Mouse (Mus musculus) liver, embryonic 11.5 days (tissue): ENCODE measurements around the gene Igsf8. TPM values are rescaled to one million over a fixed set of nuclear protein-coding genes. Genes with fewer than 3 reads are reported as not detected.

Experiments
- ATAC-seq: fragments of 200-750 bp; cut with Nextera tagmentation; replicated peaks from 2 replicates; pipeline ENCODE4 v1.8.0; 2017; ENCODE audit warnings: moderate number of reproducible peaks, mild to moderate bottlenecking, moderate TSS enrichment, moderate library complexity; ENCODE audit not compliant: low FRiP score
- DNase-seq: peaks from one replicate; pipeline ENCODE4 v3.0.0-alpha.2; 2017; ENCODE audit warnings: low spot score
- H3K27ac ChIP-seq: fragments of 300-500 bp; sonication (generic); 2 replicates; pipeline ENCODE4 v1.5.1; 2014; ENCODE audit warnings: mild to moderate bottlenecking, low read depth, low read length, control low read depth
- H3K27me3 ChIP-seq: fragments of 300-500 bp; sonication (generic); replicated peaks from 2 replicates; pipeline ENCODE4 v1.6.1; 2014; ENCODE audit warnings: low read length, mixed read lengths; ENCODE audit not compliant: control insufficient read depth, insufficient read depth
- H3K36me3 ChIP-seq: fragments of 300-500 bp; sonication (generic); 2 replicates; pipeline ENCODE4 v1.6.1; 2014; ENCODE audit warnings: mild to moderate bottlenecking, low read length, moderate library complexity, mixed read lengths; ENCODE audit not compliant: control insufficient read depth, insufficient read depth
- H3K4me1 ChIP-seq: fragments of 300-500 bp; sonication (generic); replicated peaks from 2 replicates; pipeline ENCODE4 v1.6.1; 2014; ENCODE audit warnings: low read length, mixed read lengths; ENCODE audit not compliant: control insufficient read depth, insufficient read depth
- H3K4me2 ChIP-seq: fragments of 300-500 bp; sonication (generic); 2 replicates; pipeline ENCODE4 v1.6.1; 2014; ENCODE audit warnings: mild to moderate bottlenecking, control low read depth, moderate library complexity
- H3K4me3 ChIP-seq: fragments of 300-500 bp; sonication (generic); 2 replicates; pipeline ENCODE4 v1.5.1; 2014; ENCODE audit warnings: low read depth, low read length, control low read depth
- H3K9ac ChIP-seq: fragments of 300-500 bp; sonication (generic); 2 replicates; pipeline ENCODE4 v1.6.1; 2014; ENCODE audit warnings: low read depth, low read length, control low read depth
- H3K9me3 ChIP-seq: fragments of 300-500 bp; sonication (generic); 2 replicates; pipeline ENCODE4 v1.6.1; 2016; ENCODE audit warnings: low read length, inconsistent platforms, mixed read lengths; ENCODE audit not compliant: control insufficient read depth
- WGBS: fragments of 180-500 bp; shearing (Covaris S2); extraction: QIAGEN DNeasy Blood & Tissue Kit; methylation state at CpG from one replicate; pipeline ENCODE4 v1.1.7; 2014; 5-methylcytosine and 5-hydroxymethylcytosine counted together
- polyA plus RNA-seq: library from polyadenylated mRNA; unstranded; fragments of >200 nt; fragmentation: Nextera tagmentation; extraction: Ambion mirVana; gene quantifications from 2 replicates; pipeline ENCODE4 v1.2.1, GENCODE M21; 2014

The Igsf8 gene
- polyA plus RNA-seq, 1 experiment from 2014 or later: 32.9 TPM

DNA sequence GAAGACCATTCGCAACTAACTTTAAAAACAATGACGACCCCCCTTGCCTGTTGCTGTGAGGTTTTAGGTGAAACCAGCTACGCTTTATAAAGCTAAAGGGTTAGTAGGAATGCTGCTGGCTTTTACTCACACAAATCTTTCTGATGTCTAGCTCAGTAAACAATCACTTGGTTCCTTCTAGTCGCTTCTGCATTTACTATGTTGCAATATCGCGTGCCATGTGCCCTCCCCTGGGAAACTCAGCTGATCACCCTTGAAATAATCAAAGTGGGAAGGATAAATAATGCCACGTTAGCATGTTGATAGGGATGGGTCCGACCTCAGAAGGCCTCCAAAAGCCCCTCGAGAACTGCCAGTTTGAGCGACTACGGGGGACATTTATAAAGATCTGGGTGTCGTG lies 85.9 kb downstream of the Igsf8 start:
- H3K4me1 ChIP-seq: no peaks in the 10 kb centered on the region
- H3K36me3 ChIP-seq: no peaks in the 10 kb centered on the region
- ATAC-seq (no peak), DNase-seq (no peak)
- H3K27ac ChIP-seq: no peak overlapping the region
- H3K9ac ChIP-seq: no peak overlapping the region
- H3K4me2 ChIP-seq: no peak overlapping the region
- peaks cover 38% of the 10 kb centered on the region for H3K27me3 ChIP-seq
- 77% methylated on average over 12 of the region's 12 CpGs for WGBS
- H3K9me3 ChIP-seq: no peaks in the 10 kb centered on the region
- H3K4me3 ChIP-seq: no peak overlapping the region

- no peaks in the 10 kb centered on the region for H3K9me3 ChIP-seq
- no peaks in the 10 kb centered on the region for H3K4me1 ChIP-seq
- 77% methylated on average over 5 of the region's 5 CpGs for WGBS
- peaks cover 28% of the 10 kb centered on the region for H3K27me3 ChIP-seq
- ATAC-seq (no peak), DNase-seq (no peak)
- no peak overlapping the region for H3K9ac ChIP-seq
- no peaks in the 10 kb centered on the region for H3K36me3 ChIP-seq
- H3K4me2 ChIP-seq: no peak overlapping the region
- no peak overlapping the region for H3K27ac ChIP-seq
- H3K4me3 ChIP-seq: no peak overlapping the region
Observed at GRCm38 (mm10) chr1:172349504-172349903, 88.1 kb downstream of the Igsf8 start.

DNA sequence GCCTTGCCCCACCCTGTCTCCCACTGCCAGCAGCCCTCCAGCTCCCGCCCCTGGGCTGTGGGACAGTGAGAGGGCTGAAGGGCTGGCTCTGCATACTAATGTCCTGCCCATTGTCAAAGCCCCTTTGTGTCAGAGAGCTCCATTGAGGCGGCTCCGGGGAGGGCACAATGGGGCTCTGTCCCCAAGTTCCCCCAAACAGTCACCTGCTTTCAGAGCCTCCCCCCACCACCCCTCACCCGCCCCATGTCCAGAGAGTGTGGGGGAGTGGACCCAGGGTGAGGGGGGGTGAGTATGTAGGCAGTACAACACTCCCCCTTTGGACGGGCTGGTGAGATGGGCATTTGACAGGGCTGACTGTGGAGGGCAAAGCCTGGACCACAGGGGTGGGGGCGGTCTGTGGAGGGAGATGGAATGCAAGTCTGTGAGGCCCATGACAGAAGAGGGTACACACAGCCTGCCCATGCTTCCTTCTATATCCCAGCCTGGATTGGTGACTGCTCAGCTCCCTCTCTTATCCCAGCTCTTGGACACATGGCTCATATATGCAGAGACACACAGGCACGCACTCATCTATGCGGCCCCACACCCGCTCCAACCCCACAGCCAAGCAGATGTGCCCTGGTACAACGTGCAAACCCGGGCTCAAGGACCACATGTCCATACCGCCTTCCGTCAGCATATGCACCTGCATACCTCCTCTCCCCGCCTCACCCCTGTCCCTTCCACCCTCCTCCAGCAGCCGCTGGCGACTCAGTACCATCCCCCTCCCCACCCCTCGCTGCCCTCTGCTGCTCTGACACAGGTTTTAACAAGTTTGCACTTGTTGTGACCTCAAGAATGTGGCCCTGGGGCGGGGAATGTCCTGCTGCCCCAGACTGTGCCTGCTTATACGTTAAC lies 88.7 kb downstream of the Igsf8 start:
- DNase-seq (no peak), ATAC-seq (no peak; the same call in 1 of the 2 replicates)
- Histone ChIP-seq H3K36me3 (no peaks in the 10 kb centered on the region), H3K9me3 (no peaks in the 10 kb centered on the region), H3K4me2 (no peak overlapping the region), H3K4me1 (no peaks in the 10 kb centered on the region), H3K9ac (no peak overlapping the region), H3K27me3 (peaks cover 28% of the 10 kb centered on the region), H3K4me3 (no peak overlapping the region), H3K27ac (no peak overlapping the region)
- whole genome bisulfite sequencing: 29% methylated on average over 19 of the region's 19 CpGs

DNA sequence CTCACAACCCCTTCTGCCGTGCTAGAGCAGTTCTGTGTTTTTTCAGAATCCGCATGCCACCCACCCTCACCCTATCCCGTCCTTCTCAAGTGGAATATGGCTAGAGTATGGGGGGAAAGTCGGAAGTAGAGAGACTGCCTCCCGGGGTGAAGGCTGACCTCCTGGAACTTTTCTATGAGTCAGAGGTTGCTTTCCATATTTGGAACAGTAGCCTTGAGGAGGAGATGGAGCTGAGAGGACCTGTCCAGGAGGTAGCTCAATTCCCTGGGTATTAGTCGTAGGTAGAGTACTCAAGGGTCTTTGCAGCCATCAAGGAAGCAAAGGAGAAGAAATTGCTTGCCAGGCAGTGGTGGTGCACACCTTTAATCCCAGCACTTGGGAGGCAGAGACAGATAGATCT lies 90.6 kb downstream of the Igsf8 start:
- no peaks in the 10 kb centered on the region for H3K36me3 ChIP-seq
- H3K27ac ChIP-seq: no peak overlapping the region
- H3K4me1 ChIP-seq: no peaks in the 10 kb centered on the region
- no peak overlapping the region for H3K9ac ChIP-seq
- H3K9me3 ChIP-seq: no peaks in the 10 kb centered on the region
- peaks cover 28% of the 10 kb centered on the region for H3K27me3 ChIP-seq
- ATAC-seq (no peak), DNase-seq (no peak)
- H3K4me3 ChIP-seq: no peak overlapping the region
- 57% methylated on average over 6 of the region's 6 CpGs for WGBS
- H3K4me2 ChIP-seq: no peak overlapping the region

DNA sequence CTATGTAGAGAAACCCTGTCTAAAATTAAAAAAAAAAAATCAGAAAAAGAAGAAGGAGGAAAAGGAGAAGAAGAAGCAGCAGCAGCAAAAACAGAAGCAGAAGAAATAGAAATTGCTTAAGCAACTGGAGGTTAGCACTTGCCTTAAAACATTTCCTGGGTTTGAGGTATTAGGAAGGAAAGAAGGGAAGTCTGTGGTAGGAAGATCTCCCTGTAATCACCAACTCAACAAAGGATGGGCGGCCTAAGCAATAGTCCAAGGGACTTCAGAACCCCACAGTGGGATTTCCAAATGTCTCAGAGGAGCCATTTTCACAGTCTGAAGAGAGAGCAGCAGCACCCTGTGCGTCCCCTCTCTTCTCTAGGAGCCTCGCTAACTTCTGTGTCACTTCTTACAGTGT lies 91.0 kb downstream of the Igsf8 start:
- Histone ChIP-seq H3K27ac (no peak overlapping the region), H3K27me3 (peaks cover 28% of the 10 kb centered on the region), H3K9me3 (no peaks in the 10 kb centered on the region), H3K36me3 (no peaks in the 10 kb centered on the region), H3K4me2 (no peak overlapping the region), H3K4me3 (no peak overlapping the region), H3K9ac (no peak overlapping the region), H3K4me1 (no peaks in the 10 kb centered on the region)
- DNase-seq (no peak), ATAC-seq (no peak)
- 50% methylated on average over 3 of the region's 3 CpGs for WGBS

DNA sequence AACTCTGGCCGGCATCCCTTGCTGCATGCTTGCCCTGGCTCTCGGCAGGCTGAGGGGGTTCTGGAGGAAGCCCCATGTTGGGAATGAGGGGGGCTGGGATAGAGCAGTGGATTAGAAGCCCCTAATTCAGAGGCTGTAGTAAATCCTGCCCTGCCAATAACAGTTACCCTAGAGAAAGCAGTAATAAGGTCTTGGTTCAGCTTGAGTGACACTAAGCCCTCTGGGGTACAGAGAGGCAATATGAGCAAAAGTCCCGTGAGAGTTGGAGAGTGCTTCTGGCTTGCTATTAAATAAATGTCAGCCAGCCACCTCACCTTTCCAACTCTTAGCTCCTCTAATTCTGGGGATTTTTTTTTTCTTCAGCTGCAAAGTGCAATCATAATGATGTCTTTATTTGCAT lies 93.9 kb downstream of the Igsf8 start:
- peaks cover 16% of the 10 kb centered on the region for H3K27me3 ChIP-seq
- ATAC-seq (no peak), DNase-seq (no peak)
- no peaks in the 10 kb centered on the region for H3K9me3 ChIP-seq
- no peaks in the 10 kb centered on the region for H3K36me3 ChIP-seq
- H3K4me1 ChIP-seq: no peaks in the 10 kb centered on the region
- WGBS: 57% methylated on average over 3 of the region's 3 CpGs
- H3K4me3 ChIP-seq: no peak overlapping the region
- no peak overlapping the region for H3K9ac ChIP-seq
- H3K4me2 ChIP-seq: no peak overlapping the region
- no peak overlapping the region for H3K27ac ChIP-seq

DNA sequence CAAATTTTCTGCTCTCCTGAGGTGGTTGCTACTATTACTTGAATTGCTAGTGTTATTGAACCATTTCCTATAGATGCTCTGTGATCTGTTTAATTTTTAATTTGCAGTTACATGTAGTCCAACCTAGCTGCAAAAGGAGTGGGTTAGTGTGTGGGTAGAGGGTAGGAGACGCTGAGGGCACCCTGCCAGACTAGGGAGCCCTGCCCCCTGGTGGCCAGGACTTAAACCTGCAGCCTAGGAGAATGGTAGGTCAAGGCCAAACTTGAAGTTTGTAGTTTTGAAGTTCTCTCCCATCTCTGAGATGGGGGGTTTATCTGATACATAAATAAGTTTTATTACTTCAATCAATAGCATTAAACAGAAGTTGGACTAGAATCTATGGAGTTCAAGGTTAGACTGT lies 96.1 kb downstream of the Igsf8 start:
- Histone ChIP-seq H3K4me2 (no peak overlapping the region), H3K9ac (no peak overlapping the region), H3K27ac (no peak overlapping the region), H3K4me1 (no peaks in the 10 kb centered on the region), H3K4me3 (no peak overlapping the region), H3K9me3 (no peaks in the 10 kb centered on the region), H3K27me3 (no peaks in the 10 kb centered on the region; the same call in 1 of the 2 replicates), H3K36me3 (no peaks in the 10 kb centered on the region)
- 0% methylated on average over 1 of the region's 1 CpGs for WGBS
- no peak for ATAC-seq
- DNase-seq: no peak

DNA sequence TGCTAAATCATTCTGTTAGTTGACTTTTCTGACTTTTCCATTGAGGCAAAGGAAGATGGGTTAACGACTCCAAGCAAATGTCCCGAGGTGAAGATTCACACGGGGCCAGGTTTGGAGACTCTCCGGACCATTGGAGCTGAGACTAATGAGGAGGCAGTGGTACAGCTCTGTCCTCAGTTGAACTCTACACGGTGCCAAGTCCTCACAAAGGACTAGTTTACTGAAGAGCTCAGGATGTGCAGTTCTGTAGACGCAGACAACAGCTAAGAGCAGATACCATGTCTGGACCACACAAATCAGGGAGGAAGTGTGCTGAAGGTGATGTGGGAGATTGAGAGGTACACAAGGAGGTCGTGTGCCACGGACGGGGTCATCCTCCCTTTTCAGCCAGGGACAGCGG lies 96.9 kb downstream of the Igsf8 start:
- no peak overlapping the region for H3K4me3 ChIP-seq
- H3K9me3 ChIP-seq: no peaks in the 10 kb centered on the region
- no peaks in the 10 kb centered on the region; the same call in 1 of the 2 replicates for H3K27me3 ChIP-seq
- H3K36me3 ChIP-seq: no peaks in the 10 kb centered on the region
- ATAC-seq: no peak
- H3K4me2 ChIP-seq: no peak overlapping the region
- DNase-seq: no peak
- no peak overlapping the region for H3K27ac ChIP-seq
- WGBS: 74% methylated on average over 10 of the region's 10 CpGs
- no peak overlapping the region for H3K9ac ChIP-seq
- H3K4me1 ChIP-seq: no peaks in the 10 kb centered on the region

DNA sequence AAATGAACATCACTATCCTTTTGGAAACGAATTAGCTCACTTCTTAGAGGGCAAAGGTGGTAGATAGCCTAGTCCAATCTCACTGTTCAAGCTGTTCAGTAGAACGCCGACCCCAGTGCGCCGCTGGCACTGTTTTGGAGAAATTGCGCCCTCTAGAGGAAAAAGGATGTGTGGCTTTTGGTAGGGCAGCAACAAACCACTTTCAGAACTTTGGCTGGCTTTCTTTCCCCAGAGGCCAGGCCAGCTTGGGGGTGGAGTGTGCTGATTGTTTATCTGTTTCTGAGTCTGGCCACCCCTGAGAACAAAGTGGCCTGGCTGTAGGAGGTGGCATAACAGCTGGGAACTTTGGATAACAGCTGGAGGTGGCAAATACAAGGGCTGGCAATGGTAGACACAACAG lies 103.2 kb downstream of the Igsf8 start:
- no peak overlapping the region for H3K9ac ChIP-seq
- peak overlapping the region; percentile 54 for H3K4me2 ChIP-seq
- no peaks in the 10 kb centered on the region; the same call in 1 of the 2 replicates for H3K27me3 ChIP-seq
- peak; percentile 68 for ATAC-seq
- no peaks in the 10 kb centered on the region for H3K9me3 ChIP-seq
- H3K27ac ChIP-seq: no peak overlapping the region
- 7% methylated on average over 6 of the region's 6 CpGs for WGBS
- no peak for DNase-seq
- H3K4me1 ChIP-seq: no peaks in the 10 kb centered on the region; the same call in 1 of the 2 replicates
- H3K36me3 ChIP-seq: no peaks in the 10 kb centered on the region
- H3K4me3 ChIP-seq: peak overlapping the region; percentile 27; the same call in 1 of the 2 replicates
